Mouse (Mus musculus): ENCODE results near the gene Rnf135. TPM values are rescaled to one million over a fixed set of nuclear protein-coding genes. Genes with fewer than 3 reads are reported as not detected.
"Not testable (repeated sequence)": the region's sequence is repeated elsewhere in the genome, so short reads cannot be mapped to it uniquely, and the experiment has no call there.

Gene Rnf135
- polyA plus RNA-seq, 1 experiment from 2014 or later, result 14.5 TPM

DNA sequence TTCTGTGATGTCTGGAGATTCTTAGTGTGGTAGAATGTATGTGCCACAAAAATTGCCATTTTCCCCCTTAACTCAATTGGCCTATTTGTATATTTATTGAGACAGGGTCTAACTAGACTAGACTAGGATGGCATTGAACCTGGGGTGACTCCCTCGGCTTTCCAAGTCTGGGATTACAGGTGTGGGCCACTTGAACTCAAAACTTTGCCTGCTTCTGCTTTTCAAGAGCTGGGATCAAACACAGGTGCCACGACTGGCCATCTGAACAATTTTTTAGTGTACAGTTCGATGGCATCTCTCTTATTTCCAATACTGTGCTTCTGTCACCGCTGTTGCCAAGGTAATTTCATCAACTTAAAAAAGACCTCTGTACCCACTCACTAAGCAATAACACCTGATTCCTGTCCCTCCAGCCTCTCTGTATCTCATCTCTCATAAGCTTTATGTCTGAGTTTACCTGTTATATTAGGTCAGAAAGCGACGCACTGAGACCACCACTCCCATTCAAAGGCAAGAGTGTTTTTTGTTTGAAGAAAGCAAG, 950 bp downstream of the Rnf135 start:
- Histone ChIP-seq H3K36me3 (ENCODE audit: control insufficient read depth, insufficient read depth) (no peaks in the 10 kb centered on the region), H3K4me1 (ENCODE audit: control insufficient read depth, insufficient read depth, low read length) (peaks cover 8% of the 10 kb centered on the region), H3K27ac (ENCODE audit: low read length) (peak overlapping the region; percentile 96), H3K4me3 (ENCODE audit: low read length) (peak overlapping the region; percentile 96), H3K4me2 (ENCODE audit: low read depth, low read length) (peak overlapping the region; percentile 68), H3K27me3 (ENCODE audit: control insufficient read depth, insufficient read depth, low read length) (no peaks in the 10 kb centered on the region), H3K9me3 (replicated peaks; ENCODE audit: control insufficient read depth, low read length) (no peaks in the 10 kb centered on the region; the same call in 1 of the 2 replicates), H3K9ac (ENCODE audit: low read length) (peak overlapping the region; percentile 99)
- no peak for ATAC-seq (replicated peaks; ENCODE audit: extremely low read depth, insufficient read depth, low FRiP score)
- WGBS, result 85% methylated on average over 6 of the region's 6 CpGs

- 66% methylated on average over 5 of the region's 5 CpGs for WGBS
- not testable (repeated sequence) for H3K4me2 ChIP-seq (ENCODE audit: low read depth, low read length); H3K4me3 ChIP-seq (ENCODE audit: low read length); H3K9ac ChIP-seq (ENCODE audit: low read length); H3K27ac ChIP-seq (ENCODE audit: low read length); H3K9me3 ChIP-seq (replicated peaks; ENCODE audit: control insufficient read depth, low read length); H3K4me1 ChIP-seq (ENCODE audit: control insufficient read depth, insufficient read depth, low read length); ATAC-seq (replicated peaks; ENCODE audit: extremely low read depth, insufficient read depth, low FRiP score); H3K27me3 ChIP-seq (ENCODE audit: control insufficient read depth, insufficient read depth, low read length); H3K36me3 ChIP-seq (ENCODE audit: control insufficient read depth, insufficient read depth)
Measured at GRCm38 (mm10) chr11:80185441-80185976, 1.9 kb downstream of the Rnf135 start.

GRCm38 (mm10) chr11:80190280-80190679, 6.6 kb downstream of the Rnf135 start:
- Histone ChIP-seq H3K36me3 (ENCODE audit: control insufficient read depth, insufficient read depth) (peaks cover 19% of the 10 kb centered on the region), H3K4me2 (ENCODE audit: low read depth, low read length) (no peak overlapping the region), H3K27me3 (ENCODE audit: control insufficient read depth, insufficient read depth, low read length) (no peaks in the 10 kb centered on the region), H3K9me3 (replicated peaks; ENCODE audit: control insufficient read depth, low read length) (0 out of 2 replicates have a peak, but pooled peaks cover 3% of the 10 kb centered on the region), H3K27ac (ENCODE audit: low read length) (no peak overlapping the region), H3K4me3 (ENCODE audit: low read length) (no peak overlapping the region), H3K4me1 (ENCODE audit: control insufficient read depth, insufficient read depth, low read length) (peaks cover 2% of the 10 kb centered on the region; the same call in 1 of the 2 replicates), H3K9ac (ENCODE audit: low read length) (no peak overlapping the region)
- WGBS, result 75% methylated on average over 4 of the region's 4 CpGs
- ATAC-seq (replicated peaks; ENCODE audit: extremely low read depth, insufficient read depth, low FRiP score), result no peak

GRCm38 (mm10) chr11:80193827-80194226, 10.2 kb downstream of the Rnf135 start:
- ATAC-seq (replicated peaks; ENCODE audit: extremely low read depth, insufficient read depth, low FRiP score), result no peak
- Histone ChIP-seq H3K36me3 (ENCODE audit: control insufficient read depth, insufficient read depth) (peaks cover 23% of the 10 kb centered on the region), H3K27ac (ENCODE audit: low read length) (no peak overlapping the region), H3K4me3 (ENCODE audit: low read length) (no peak overlapping the region), H3K4me2 (ENCODE audit: low read depth, low read length) (no peak overlapping the region), H3K27me3 (ENCODE audit: control insufficient read depth, insufficient read depth, low read length) (no peaks in the 10 kb centered on the region), H3K9me3 (replicated peaks; ENCODE audit: control insufficient read depth, low read length) (0 out of 2 replicates have a peak, but pooled peaks cover 3% of the 10 kb centered on the region), H3K9ac (ENCODE audit: low read length) (no peak overlapping the region), H3K4me1 (ENCODE audit: control insufficient read depth, insufficient read depth, low read length) (no peaks in the 10 kb centered on the region)
- 64% methylated on average over 4 of the region's 4 CpGs for WGBS

DNA sequence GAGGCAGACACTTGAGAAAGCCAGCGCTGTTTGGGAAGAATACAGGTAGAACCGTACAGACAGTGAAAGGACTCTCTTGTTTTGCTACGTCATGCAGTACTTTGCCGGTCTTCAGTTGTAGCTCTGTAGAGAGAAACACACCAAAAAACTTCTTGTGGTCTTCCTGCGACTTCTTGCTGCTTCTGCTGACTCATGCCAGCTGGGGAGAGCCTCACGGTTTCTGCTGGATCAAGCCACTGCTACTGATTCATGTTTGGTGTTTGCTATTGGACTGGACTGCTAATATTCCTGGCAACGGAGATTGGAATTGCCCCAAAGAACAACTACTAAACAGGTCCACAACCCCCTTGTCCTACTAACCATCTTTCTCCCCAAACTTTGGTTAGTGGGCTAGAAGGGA, 12.7 kb downstream of the Rnf135 start:
- WGBS, result 86% methylated on average over 7 of the region's 7 CpGs
- no peaks in the 10 kb centered on the region for H3K27me3 ChIP-seq (ENCODE audit: control insufficient read depth, insufficient read depth, low read length)
- no peaks in the 10 kb centered on the region for H3K4me1 ChIP-seq (ENCODE audit: control insufficient read depth, insufficient read depth, low read length)
- ATAC-seq (replicated peaks; ENCODE audit: extremely low read depth, insufficient read depth, low FRiP score), result no peak
- peaks cover 26% of the 10 kb centered on the region for H3K36me3 ChIP-seq (ENCODE audit: control insufficient read depth, insufficient read depth)
- 0 out of 2 replicates have a peak, but pooled peaks cover 3% of the 10 kb centered on the region for H3K9me3 ChIP-seq (replicated peaks; ENCODE audit: control insufficient read depth, low read length)
- H3K9ac ChIP-seq (ENCODE audit: low read length), result no peak overlapping the region
- H3K4me2 ChIP-seq (ENCODE audit: low read depth, low read length), result no peak overlapping the region
- H3K4me3 ChIP-seq (ENCODE audit: low read length), result no peak overlapping the region
- H3K27ac ChIP-seq (ENCODE audit: low read length), result no peak overlapping the region

GRCm38 (mm10) chr11:80199316-80199715, 15.7 kb downstream of the Rnf135 start:
- Histone ChIP-seq H3K9ac (ENCODE audit: low read length) (no peak overlapping the region), H3K4me2 (ENCODE audit: low read depth, low read length) (no peak overlapping the region), H3K4me1 (ENCODE audit: control insufficient read depth, insufficient read depth, low read length) (no peaks in the 10 kb centered on the region), H3K27me3 (ENCODE audit: control insufficient read depth, insufficient read depth, low read length) (no peaks in the 10 kb centered on the region), H3K27ac (ENCODE audit: low read length) (no peak overlapping the region), H3K36me3 (ENCODE audit: control insufficient read depth, insufficient read depth) (peaks cover 15% of the 10 kb centered on the region), H3K4me3 (ENCODE audit: low read length) (no peak overlapping the region), H3K9me3 (replicated peaks; ENCODE audit: control insufficient read depth, low read length) (0 out of 2 replicates have a peak, but pooled peaks cover 3% of the 10 kb centered on the region)
- WGBS, result 90% methylated on average over 3 of the region's 3 CpGs
- no peak for ATAC-seq (replicated peaks; ENCODE audit: extremely low read depth, insufficient read depth, low FRiP score)

DNA sequence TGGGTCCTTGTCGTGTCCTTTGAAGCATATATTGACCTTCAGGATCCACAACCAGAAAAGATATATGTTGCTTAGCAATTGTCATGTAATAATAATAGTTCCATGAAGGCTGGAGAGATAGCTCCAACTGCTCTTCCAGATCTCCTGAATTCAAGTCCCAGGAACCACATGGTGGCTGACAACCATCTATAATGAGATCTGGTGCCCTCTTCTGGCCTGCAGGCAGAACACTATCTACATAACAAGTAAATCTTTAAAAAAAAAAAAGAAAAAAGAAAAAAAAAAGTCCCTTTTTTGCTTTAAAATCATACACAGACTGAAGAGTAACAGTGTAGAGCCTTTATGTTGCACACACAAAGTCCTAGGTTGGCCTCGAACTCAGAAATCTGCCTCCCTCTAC, 16.1 kb downstream of the Rnf135 start:
- Histone ChIP-seq H3K4me3 (ENCODE audit: low read length) (no peak overlapping the region), H3K9ac (ENCODE audit: low read length) (no peak overlapping the region), H3K4me1 (ENCODE audit: control insufficient read depth, insufficient read depth, low read length) (no peaks in the 10 kb centered on the region), H3K9me3 (replicated peaks; ENCODE audit: control insufficient read depth, low read length) (0 out of 2 replicates have a peak, but pooled peaks cover 2% of the 10 kb centered on the region), H3K36me3 (ENCODE audit: control insufficient read depth, insufficient read depth) (peaks cover 11% of the 10 kb centered on the region), H3K27me3 (ENCODE audit: control insufficient read depth, insufficient read depth, low read length) (no peaks in the 10 kb centered on the region), H3K27ac (ENCODE audit: low read length) (no peak overlapping the region), H3K4me2 (ENCODE audit: low read depth, low read length) (no peak overlapping the region)
- WGBS, result 94% methylated on average over 2 of the region's 2 CpGs
- ATAC-seq (replicated peaks; ENCODE audit: extremely low read depth, insufficient read depth, low FRiP score), result no peak

DNA sequence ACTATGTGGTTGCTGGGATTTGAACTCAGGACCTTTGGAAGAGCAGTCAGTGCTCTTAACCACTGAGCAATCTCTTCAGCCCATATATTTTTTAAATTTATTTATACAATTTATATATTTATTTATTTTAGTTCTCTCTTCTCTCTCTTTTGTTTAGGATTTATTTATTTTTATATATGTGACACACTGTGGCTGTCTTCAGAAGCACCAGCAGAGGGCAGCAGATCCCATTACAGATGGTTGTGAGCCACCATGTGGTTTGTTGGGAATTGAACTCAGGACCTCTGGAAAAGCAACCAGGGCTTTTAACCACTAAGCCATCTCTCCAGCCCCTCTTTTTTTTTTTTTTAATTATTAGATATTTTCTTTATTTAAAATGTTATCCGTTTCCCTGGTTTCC, 16.7 kb downstream of the Rnf135 start:
- no peaks in the 10 kb centered on the region for H3K27me3 ChIP-seq (ENCODE audit: control insufficient read depth, insufficient read depth, low read length)
- no peak overlapping the region for H3K4me2 ChIP-seq (ENCODE audit: low read depth, low read length)
- no peaks in the 10 kb centered on the region for H3K4me1 ChIP-seq (ENCODE audit: control insufficient read depth, insufficient read depth, low read length)
- H3K9me3 ChIP-seq (replicated peaks; ENCODE audit: control insufficient read depth, low read length), result no peaks in the 10 kb centered on the region
- ATAC-seq (replicated peaks; ENCODE audit: extremely low read depth, insufficient read depth, low FRiP score), result no peak
- no peak overlapping the region for H3K4me3 ChIP-seq (ENCODE audit: low read length)
- no peak overlapping the region for H3K27ac ChIP-seq (ENCODE audit: low read length)
- H3K9ac ChIP-seq (ENCODE audit: low read length), result no peak overlapping the region
- H3K36me3 ChIP-seq (ENCODE audit: control insufficient read depth, insufficient read depth), result 0 out of 2 replicates have a peak, but pooled peaks cover 9% of the 10 kb centered on the region
- WGBS, result 87% methylated on average over 1 of the region's 1 CpGs

- H3K27me3 ChIP-seq (ENCODE audit: control insufficient read depth, insufficient read depth, low read length), result no peaks in the 10 kb centered on the region
- WGBS, result 78% methylated on average over 6 of the region's 6 CpGs
- no peak overlapping the region for H3K9ac ChIP-seq (ENCODE audit: low read length)
- no peak overlapping the region for H3K27ac ChIP-seq (ENCODE audit: low read length)
- ATAC-seq (replicated peaks; ENCODE audit: extremely low read depth, insufficient read depth, low FRiP score), result no peak
- no peak overlapping the region for H3K4me3 ChIP-seq (ENCODE audit: low read length)
- no peaks in the 10 kb centered on the region for H3K9me3 ChIP-seq (replicated peaks; ENCODE audit: control insufficient read depth, low read length)
- no peak overlapping the region for H3K4me2 ChIP-seq (ENCODE audit: low read depth, low read length)
- no peaks in the 10 kb centered on the region for H3K4me1 ChIP-seq (ENCODE audit: control insufficient read depth, insufficient read depth, low read length)
- 0 out of 2 replicates have a peak, but pooled peaks cover 5% of the 10 kb centered on the region for H3K36me3 ChIP-seq (ENCODE audit: control insufficient read depth, insufficient read depth)
Measured at GRCm38 (mm10) chr11:80202296-80202695, 18.6 kb downstream of the Rnf135 start.
